Mouse (Mus musculus) forebrain, embryonic 10.5 days (tissue): ENCODE data around the gene Tfe3. TPM values are rescaled to one million over a fixed set of nuclear protein-coding genes. Genes with fewer than 3 reads are reported as not detected.
"Not testable (repeated sequence)": the region's sequence is repeated elsewhere in the genome, so short reads cannot be mapped to it uniquely, and the experiment has no call there.

Experiments
- DNase-seq: peaks from one replicate; pipeline ENCODE4 v3.0.0-alpha.2; 2017; ENCODE audit warnings: low spot score; ENCODE audit errors: extremely low spot score
- H3K27ac ChIP-seq: fragments of 300-500 bp; sonication (generic); 2 replicates; pipeline ENCODE4 v1.5.1; 2016; ENCODE audit warnings: mild to moderate bottlenecking
- H3K27me3 ChIP-seq: fragments of 300-500 bp; sonication (generic); 2 replicates; pipeline ENCODE4 v1.6.1; 2016; ENCODE audit warnings: mild to moderate bottlenecking; ENCODE audit not compliant: poor library complexity, severe bottlenecking
- H3K36me3 ChIP-seq: fragments of 300-500 bp; sonication (generic); replicated peaks from 2 replicates; pipeline ENCODE4 v1.6.1; 2016; ENCODE audit warnings: mild to moderate bottlenecking, moderate library complexity
- H3K4me1 ChIP-seq: fragments of 300-500 bp; sonication (generic); 2 replicates; pipeline ENCODE4 v1.6.1; 2016
- H3K4me3 ChIP-seq: fragments of 300-500 bp; sonication (generic); 2 replicates; pipeline ENCODE4 v1.5.1; 2016; ENCODE audit warnings: mild to moderate bottlenecking, moderate library complexity
- H3K9me3 ChIP-seq: fragments of 300-500 bp; sonication (generic); 2 replicates; pipeline ENCODE4 v1.6.1; 2016; ENCODE audit warnings: mild to moderate bottlenecking, moderate library complexity
- WGBS: fragments of 180-500 bp; shearing (Covaris S2); methylation state at CpG from one replicate; pipeline ENCODE4 v1.1.7; 2016; 5-methylcytosine and 5-hydroxymethylcytosine counted together
- microRNA counts: library from miRNA; unstranded; fragments of <30 nt; microRNA quantifications from one replicate; lab custom pipeline; 2017
- microRNA-seq: library from miRNA; unstranded; fragments of <30 nt; microRNA quantifications from one replicate; pipeline ENCODE4, GENCODE M21; 2017
- polyA plus RNA-seq: library from polyadenylated mRNA; unstranded; fragments of >200 nt; fragmentation: Nextera tagmentation; extraction: Ambion mirVana; gene quantifications from 2 replicates; pipeline ENCODE4 v1.2.1, GENCODE M21; 2016

Tfe3 gene
- polyA plus RNA-seq, 1 experiment from 2014 or later = 25.3 TPM

DNA sequence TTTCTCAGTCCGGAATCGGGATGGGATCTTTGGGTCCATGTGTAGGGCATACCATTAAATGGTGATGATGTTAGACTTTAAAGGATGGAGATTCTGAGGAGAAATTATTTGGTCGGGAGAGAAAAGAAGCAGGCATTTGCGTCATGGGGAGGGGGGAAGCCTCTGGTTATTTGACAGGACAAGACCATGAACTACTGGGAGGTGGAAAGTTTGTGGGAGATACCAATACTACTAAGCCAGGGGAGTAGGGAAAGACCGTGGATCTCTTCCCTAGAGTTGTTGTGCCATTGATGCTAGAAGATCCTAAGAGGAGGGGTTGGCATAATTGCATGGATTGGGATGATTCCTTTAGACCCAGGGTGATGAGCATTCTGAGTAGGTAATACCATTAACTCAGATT, 27.9 kb downstream of the Tfe3 start:
- peak overlapping the region; percentile 84 for H3K27ac ChIP-seq
- peaks cover 11% of the 10 kb centered on the region for H3K36me3 ChIP-seq
- 25% methylated on average over 5 of the region's 5 CpGs for WGBS
- H3K9me3 ChIP-seq = no peaks in the 10 kb centered on the region
- peak overlapping the region; percentile 60 for H3K4me3 ChIP-seq
- peaks cover 7% of the 10 kb centered on the region for H3K4me1 ChIP-seq
- H3K27me3 ChIP-seq = no peaks in the 10 kb centered on the region
- DNase-seq = no peak

DNA sequence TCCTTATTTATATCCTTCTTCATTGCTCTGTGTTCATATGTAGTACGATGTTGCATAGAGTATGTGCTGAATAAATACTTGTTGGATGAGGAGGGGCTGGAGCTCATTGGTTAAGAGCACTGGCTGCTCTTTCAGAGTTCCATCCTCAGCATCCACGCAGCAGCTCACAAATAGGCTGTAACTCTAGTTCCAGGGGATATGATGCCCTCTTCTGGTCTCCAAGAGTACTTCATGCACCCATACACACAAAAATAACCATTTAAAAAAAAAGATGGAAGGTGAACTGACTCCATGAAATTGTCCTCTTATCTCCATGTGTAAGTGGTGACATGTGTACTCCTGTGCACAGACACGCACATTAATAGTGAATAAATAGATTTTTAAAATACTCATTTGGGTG, 31.0 kb downstream of the Tfe3 start:
- Histone ChIP-seq H3K4me1 (peaks cover 7% of the 10 kb centered on the region), H3K27me3 (no peaks in the 10 kb centered on the region), H3K4me3 (no peak overlapping the region), H3K36me3 (peaks cover 11% of the 10 kb centered on the region), H3K9me3 (no peaks in the 10 kb centered on the region), H3K27ac (no peak overlapping the region)
- DNase-seq = no peak
- WGBS = 50% methylated on average over 3 of the region's 3 CpGs

DNA sequence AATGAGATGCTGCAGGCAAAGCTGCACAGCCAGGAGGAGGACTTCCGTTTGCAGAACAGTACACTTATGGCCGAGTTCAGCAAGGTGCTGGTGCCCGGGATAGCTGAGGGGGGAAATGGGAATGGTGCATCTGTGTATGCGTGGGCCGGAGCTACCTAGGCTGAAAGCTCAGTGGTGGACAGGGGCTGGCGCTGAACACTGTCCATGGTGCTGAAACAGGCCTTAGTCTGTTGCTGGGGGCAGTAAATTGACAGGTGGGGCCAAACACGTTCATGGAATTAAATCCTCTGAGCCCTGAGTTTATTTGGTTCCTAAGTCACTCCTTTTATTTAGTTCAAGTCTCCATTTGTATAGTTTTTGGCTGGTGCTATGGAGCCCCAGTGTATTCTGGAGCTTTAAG, 32.7 kb downstream of the Tfe3 start:
- Histone ChIP-seq H3K4me1 (peaks cover 7% of the 10 kb centered on the region), H3K4me3 (no peak overlapping the region), H3K27me3 (no peaks in the 10 kb centered on the region), H3K27ac (no peak overlapping the region), H3K9me3 (no peaks in the 10 kb centered on the region), H3K36me3 (peaks cover 21% of the 10 kb centered on the region)
- WGBS = 41% methylated on average over 7 of the region's 7 CpGs
- peak; percentile 21 for DNase-seq

DNA sequence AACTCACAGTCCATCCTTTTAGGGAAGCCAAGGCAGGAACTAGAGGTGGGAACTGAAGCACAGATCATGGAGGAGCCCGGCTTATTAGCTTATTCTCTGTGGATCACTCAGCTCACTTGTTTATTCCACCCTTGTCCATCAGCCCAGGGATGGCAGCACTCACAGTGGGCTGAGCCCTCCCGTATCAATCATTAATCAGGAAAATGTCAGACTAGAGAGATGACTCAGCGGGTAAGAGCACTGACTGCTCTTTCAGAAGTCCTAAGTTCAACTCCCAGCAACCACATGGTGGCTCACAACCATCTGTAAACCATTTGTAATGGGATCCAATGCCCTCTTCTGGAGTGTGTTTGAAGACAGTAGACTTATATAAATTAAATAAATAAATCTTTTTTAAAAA, 35.0 kb downstream of the Tfe3 start:
- H3K36me3 ChIP-seq = peaks cover 42% of the 10 kb centered on the region
- DNase-seq = no peak
- no peaks in the 10 kb centered on the region for H3K4me1 ChIP-seq
- H3K27ac ChIP-seq = no peak overlapping the region
- H3K27me3 ChIP-seq = no peaks in the 10 kb centered on the region
- H3K4me3 ChIP-seq = no peak overlapping the region
- 90% methylated on average over 3 of the region's 3 CpGs for WGBS
- H3K9me3 ChIP-seq = no peaks in the 10 kb centered on the region

DNA sequence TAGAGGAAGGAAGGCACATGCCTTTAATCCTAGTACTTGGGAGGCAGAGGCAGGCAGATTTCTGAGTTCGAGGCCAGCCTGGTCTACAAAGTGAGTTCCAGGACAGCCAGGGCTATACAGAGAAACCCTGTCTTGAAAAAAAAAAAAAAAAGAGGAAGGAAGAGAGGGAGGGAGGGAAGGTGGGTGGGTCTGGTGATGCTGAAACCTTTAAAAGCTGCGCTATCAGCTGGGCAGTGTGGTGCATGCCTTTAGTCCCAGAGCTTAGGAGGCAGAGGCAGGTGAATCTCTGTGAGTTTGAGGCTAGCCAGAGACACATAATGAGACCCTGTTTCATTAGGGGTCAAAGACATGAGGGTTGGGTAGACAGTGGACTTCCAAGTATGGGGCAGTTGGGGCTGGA, 39.8 kb downstream of the Tfe3 start:
- not testable (repeated sequence) for H3K9me3 ChIP-seq, H3K4me1 ChIP-seq, DNase-seq, H3K4me3 ChIP-seq, H3K27me3 ChIP-seq, H3K27ac ChIP-seq
- H3K36me3 ChIP-seq = peaks cover 67% of the 10 kb centered on the region
- WGBS = 97% methylated on average over 2 of the region's 2 CpGs

DNA sequence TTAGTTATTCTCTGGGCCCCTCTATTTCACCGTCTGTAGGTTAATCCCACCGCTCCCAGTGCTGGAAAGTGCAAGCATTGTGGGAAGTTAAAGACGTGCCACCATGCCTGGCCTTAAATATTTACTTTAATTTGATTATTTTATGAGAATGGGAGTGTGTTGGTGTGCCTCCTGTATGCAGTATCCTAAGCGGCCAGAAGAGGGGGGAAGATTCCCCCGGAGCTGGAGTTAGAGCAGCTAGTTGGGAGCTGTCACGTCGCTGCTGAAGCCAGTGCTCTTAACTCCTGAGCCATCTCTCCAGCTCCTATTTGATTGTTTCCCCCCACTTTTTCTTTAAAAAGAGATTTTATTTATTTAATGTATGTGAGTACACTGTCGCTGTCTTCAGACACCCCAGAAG, 52.7 kb downstream of the Tfe3 start:
- H3K36me3 ChIP-seq = peaks cover 85% of the 10 kb centered on the region
- 52% methylated on average over 8 of the region's 8 CpGs for WGBS
- not testable (repeated sequence) for H3K27me3 ChIP-seq, H3K9me3 ChIP-seq, H3K27ac ChIP-seq, H3K4me1 ChIP-seq, H3K4me3 ChIP-seq
- DNase-seq = peak; percentile 20

DNA sequence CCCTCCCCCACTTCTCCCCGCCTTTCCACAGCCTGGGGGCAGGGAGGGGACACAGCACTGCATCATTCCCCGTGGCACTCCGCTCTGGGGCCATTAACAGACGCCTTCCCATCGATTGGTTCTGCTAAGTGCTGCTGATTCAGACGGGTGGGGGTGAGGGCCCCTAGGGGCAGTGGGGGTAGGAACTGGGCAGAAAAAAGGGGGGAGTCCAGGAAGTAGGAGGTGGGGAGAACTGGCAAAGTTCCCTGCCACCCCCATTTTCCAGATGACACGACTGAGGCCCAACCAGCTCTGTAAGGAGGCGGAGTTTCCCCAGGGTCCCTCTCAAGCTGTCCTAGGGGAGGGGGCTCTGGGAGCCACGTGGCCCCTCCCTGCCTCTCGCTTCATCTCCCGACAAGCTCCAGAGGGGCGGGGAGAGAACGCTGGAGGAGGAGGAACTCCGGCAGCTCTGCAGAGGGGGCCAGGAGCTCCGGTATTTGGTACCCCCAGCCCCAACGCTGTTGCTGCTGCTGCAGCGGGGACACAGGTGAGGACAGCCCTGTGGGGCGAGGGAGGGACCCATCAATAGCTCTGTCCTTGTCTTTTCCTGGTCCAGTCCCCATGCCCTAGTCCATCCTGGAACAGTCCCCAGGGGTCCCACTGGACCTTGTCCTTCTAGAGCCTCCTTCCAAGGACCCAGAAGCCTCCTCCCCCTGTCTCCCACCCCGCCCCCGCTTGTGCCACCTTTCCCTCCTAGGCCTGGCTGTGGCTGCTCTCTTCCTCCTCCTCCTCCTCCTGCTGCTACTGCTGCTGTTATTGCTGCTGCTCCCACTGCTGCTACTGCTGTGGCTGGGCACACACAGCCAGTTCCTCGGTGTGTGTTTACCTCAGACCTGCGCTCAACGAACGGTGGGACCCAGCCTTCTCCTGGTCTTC, 59.8 kb downstream of the Tfe3 start, which contains the start of gene Kcnd1:
Gene Kcnd1 (plus strand): TSS at position 425 of the 915 bp plus-strand sequence.
- no peak for DNase-seq
- peak within 1 kb of the TSS; percentile 49 for H3K4me3 ChIP-seq
- WGBS = 25% methylated on average over 24 of the region's 24 CpGs
- no peaks in the 10 kb centered on the region for H3K27me3 ChIP-seq
- peak within 1 kb of the TSS; percentile 35; the same call in 1 of the 2 replicates for H3K27ac ChIP-seq
- H3K9me3 ChIP-seq = peaks cover 4% of the 10 kb centered on the region; the same call in 1 of the 2 replicates
- H3K4me1 ChIP-seq = peaks cover 14% of the 10 kb centered on the region
- H3K36me3 ChIP-seq = peaks cover 27% of the 10 kb centered on the region

MicroRNAs within 50 kb of the gene (microRNA counts, 519-probe panel; counts per million panel counts)
- 4,351 counts per million, percentile 79 among the panel's probes with 10 or more counts for microRNA mmu-miR-1198 (lab: Ali Mortazavi, UCI)

Small RNA genes within 50 kb of the gene (microRNA-seq; reads per million reads assigned to microRNA genes)
- gene Mir1198 = 23.0 reads per million, percentile 32 among the genes with 10 or more reads in this experiment

Other genes starting within 250 kb of the Tfe3 start
- 0.09 TPM in 2 replicates for gene Foxp3, start 188.9 kb upstream of the Tfe3 start, polyA plus RNA-seq
- gene Ppp1r3f, start 188.3 kb upstream of the Tfe3 start, polyA plus RNA-seq = 1.3 and 1.6 TPM in 2 replicates
- gene Ccdc22, start 157.0 kb upstream of the Tfe3 start, polyA plus RNA-seq = 35.8 and 38.0 TPM in 2 replicates
- gene Cacna1f, start 155.5 kb upstream of the Tfe3 start, polyA plus RNA-seq = 0.02 TPM in 1 of 2 replicates, not detected in the other
- gene Syp, start 124.1 kb upstream of the Tfe3 start, polyA plus RNA-seq = 9.2 and 11.6 TPM in 2 replicates
- gene Prickle3, start 105.3 kb upstream of the Tfe3 start, polyA plus RNA-seq = 3.2 and 3.6 TPM in 2 replicates
- 49.7 and 50.4 TPM in 2 replicates for gene Plp2, start 91.2 kb upstream of the Tfe3 start, polyA plus RNA-seq
- 0.10 TPM in 1 of 2 replicates, not detected in the other for gene Magix, start 81.3 kb upstream of the Tfe3 start, polyA plus RNA-seq
- gene Gpkow, start 65.4 kb upstream of the Tfe3 start, polyA plus RNA-seq = 44.4 and 46.1 TPM in 2 replicates
- 16.3 and 20.0 TPM in 2 replicates for gene Wdr45, start 48.2 kb upstream of the Tfe3 start, polyA plus RNA-seq
- 0.47 TPM in 1 of 2 replicates, not detected in the other for gene Gm45208, start 40.3 kb upstream of the Tfe3 start, polyA plus RNA-seq
- 76.5 and 78.4 TPM in 2 replicates for gene Praf2, start 34.1 kb upstream of the Tfe3 start, polyA plus RNA-seq
- gene Ccdc120, start 11.7 kb upstream of the Tfe3 start, polyA plus RNA-seq = 14.5 and 19.3 TPM in 2 replicates
- 45.6 TPM in 2 replicates for gene Gripap1, start 27.2 kb downstream of the Tfe3 start, polyA plus RNA-seq
- 0.87 and 1.0 TPM in 2 replicates for gene Kcnd1, start 59.7 kb downstream of the Tfe3 start, polyA plus RNA-seq
- 40.3 and 40.8 TPM in 2 replicates for gene Otud5, start 78.8 kb downstream of the Tfe3 start, polyA plus RNA-seq
- 10.4 and 14.0 TPM in 2 replicates for gene Pim2, start 115.7 kb downstream of the Tfe3 start, polyA plus RNA-seq
- 25.0 and 27.3 TPM in 2 replicates for gene Slc35a2, start 121.5 kb downstream of the Tfe3 start, polyA plus RNA-seq
- 128 and 129 TPM in 2 replicates for gene Pqbp1, start 136.7 kb downstream of the Tfe3 start, polyA plus RNA-seq
- 182 and 186 TPM in 2 replicates for gene Timm17b, start 136.8 kb downstream of the Tfe3 start, polyA plus RNA-seq
- gene Gm10491, start 145.3 kb downstream of the Tfe3 start, polyA plus RNA-seq = not detected in 2 replicates
- not detected in 2 replicates for gene Gm10490, start 147.0 kb downstream of the Tfe3 start, polyA plus RNA-seq
- 8.7 and 8.9 TPM in 2 replicates for gene Pcsk1n, start 157.3 kb downstream of the Tfe3 start, polyA plus RNA-seq
- 0.22 and 0.43 TPM in 2 replicates for gene Eras, start 166.0 kb downstream of the Tfe3 start, polyA plus RNA-seq
- gene Hdac6, start 185.3 kb downstream of the Tfe3 start, polyA plus RNA-seq = 75.6 and 76.7 TPM in 2 replicates
- 6.6 and 8.0 TPM in 2 replicates for gene Gata1, start 215.5 kb downstream of the Tfe3 start, polyA plus RNA-seq